ENCODE assay signal across 9 mouse cellular contexts in the genomic region with DNA sequence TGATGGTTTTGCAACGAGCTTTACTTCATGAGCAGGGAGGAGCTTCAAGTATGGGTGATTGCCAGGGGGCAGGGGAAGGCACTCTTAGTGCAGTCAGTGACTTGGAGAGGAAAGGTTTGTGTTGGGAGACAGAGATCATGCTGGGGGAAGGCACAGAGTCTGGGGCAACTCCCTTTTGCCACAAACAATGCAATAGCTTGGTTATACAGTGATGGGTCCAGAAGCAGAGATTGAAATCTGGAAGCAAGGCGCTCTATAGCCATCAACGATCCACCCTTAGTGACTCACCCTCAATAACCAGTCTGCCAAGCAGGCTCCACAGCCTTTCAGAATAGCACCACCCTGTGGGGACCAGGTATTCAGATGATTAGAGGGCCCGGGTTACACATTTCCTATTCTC. TPM values are rescaled to one million over a fixed set of nuclear protein-coding genes. Genes with fewer than 3 reads are reported as not detected.
DNase-seq lines count a peak whose midpoint lies in the region; ATAC-seq lines count a peak whose summit lies in the region.
"Had no signal": no experiment of that assay in that cellular context is flagged by ENCODE, and none has a peak within 500 bp of the region (broad histone marks: within the 10 kb centered on the region; RNA-seq: fewer than 3 reads in every experiment).

No protein-coding gene starts in this region.

- peaks cover 44% of the 10 kb centered on the region for H3K4me1 ChIP-seq in kidney, embryonic 16.5 days (ENCODE audit: insufficient read depth, low read length)
- H3K4me1 ChIP-seq in lung, embryonic 16.5 days (replicated peaks; ENCODE audit: control insufficient read depth, insufficient read depth, low read length) = peaks cover 25% of the 10 kb centered on the region
- no peaks in the 10 kb centered on the region for H3K4me1 ChIP-seq in forebrain, embryonic 16.5 days (replicated peaks; ENCODE audit: control insufficient read depth, insufficient read depth, low read length)
- H3K4me1 ChIP-seq in limb, embryonic 10.5 days = peaks cover 3% of the 10 kb centered on the region; the same call in 1 of the 2 replicates

- no peak overlapping the region for H3K4me3 ChIP-seq in kidney, embryonic 16.5 days (ENCODE audit: low read length)
- H3K4me3 ChIP-seq in lung, embryonic 16.5 days (ENCODE audit: low read length) = no peak overlapping the region
- H3K4me3 ChIP-seq in forebrain, embryonic 16.5 days (replicated peaks; ENCODE audit: low read length) = no peak overlapping the region
- no peak overlapping the region for H3K4me3 ChIP-seq in limb, embryonic 10.5 days
- H3K4me3 ChIP-seq: liver, embryonic 15.5 days had no signal

- peak; percentile 42 for ATAC-seq in kidney, embryonic 16.5 days (ENCODE audit: low FRiP score, low TSS enrichment)
- peak; percentile 50; the same call in 1 of the 2 replicates for ATAC-seq in granulocyte monocyte progenitor cell, adult 5-6 weeks (replicated peaks; ENCODE audit: poor library complexity, severe bottlenecking)
- peak; percentile 53; the same call in 1 of the 2 replicates for ATAC-seq in lung, embryonic 16.5 days (ENCODE audit: low read depth)
- no peak for ATAC-seq in forebrain, embryonic 16.5 days

- no peak for DNase-seq in kidney, postnatal 25 days
- DNase-seq in Muller cell, postnatal 12 days (ENCODE audit: inconsistent ontology term) = peak; percentile 56
- DNase-seq in left cerebral cortex, adult 8-10 months (ENCODE audit: low spot score in 2 of 2) = no peak
- no peak for DNase-seq in limb, embryonic 10.5 days (ENCODE audit: low spot score)

- no peaks in the 10 kb centered on the region for H3K36me3 ChIP-seq in kidney, embryonic 16.5 days (ENCODE audit: insufficient read depth, low read length)
- H3K36me3 ChIP-seq in lung, embryonic 16.5 days (ENCODE audit: control insufficient read depth, insufficient read depth, low read length) = no peaks in the 10 kb centered on the region
- H3K36me3 ChIP-seq in forebrain, embryonic 16.5 days (ENCODE audit: control insufficient read depth, insufficient read depth) = no peaks in the 10 kb centered on the region
- no peaks in the 10 kb centered on the region for H3K36me3 ChIP-seq in limb, embryonic 10.5 days
- H3K36me3 ChIP-seq: liver, embryonic 15.5 days had no signal

- H3K27ac ChIP-seq in kidney, embryonic 16.5 days (ENCODE audit: low read length) = peak overlapping the region; percentile 66
- H3K27ac ChIP-seq in lung, embryonic 16.5 days (ENCODE audit: low read length) = no peak overlapping the region
- no peak overlapping the region for H3K27ac ChIP-seq in forebrain, embryonic 16.5 days (ENCODE audit: low read length)
- H3K27ac ChIP-seq in limb, embryonic 10.5 days = no peak overlapping the region
- H3K27ac ChIP-seq: liver, embryonic 15.5 days had no signal

- WGBS in kidney, embryonic 16.5 days = 46% methylated on average over 4 of the region's 4 CpGs
- WGBS in lung, embryonic 16.5 days = 45% methylated on average over 4 of the region's 4 CpGs
- 63% methylated on average over 4 of the region's 4 CpGs for WGBS in forebrain, embryonic 16.5 days
- 66% methylated on average over 4 of the region's 4 CpGs for WGBS in limb, embryonic 10.5 days

- H3K27me3 ChIP-seq in kidney, embryonic 16.5 days (ENCODE audit: insufficient read depth, low read length) = no peaks in the 10 kb centered on the region
- no peaks in the 10 kb centered on the region for H3K27me3 ChIP-seq in lung, embryonic 16.5 days (ENCODE audit: control insufficient read depth, insufficient read depth, low read depth, low read length)
- H3K27me3 ChIP-seq in forebrain, embryonic 16.5 days (replicated peaks; ENCODE audit: control insufficient read depth, insufficient read depth, low read length) = no peaks in the 10 kb centered on the region
- no peaks in the 10 kb centered on the region for H3K27me3 ChIP-seq in limb, embryonic 10.5 days (ENCODE audit: low read depth, poor library complexity, severe bottlenecking)
- H3K27me3 ChIP-seq: liver, embryonic 15.5 days had no signal

- no peak overlapping the region for H3K9ac ChIP-seq in kidney, embryonic 16.5 days (replicated peaks; ENCODE audit: low read length)
- H3K9ac ChIP-seq in lung, embryonic 16.5 days (ENCODE audit: low read length) = no peak overlapping the region
- no peak overlapping the region for H3K9ac ChIP-seq in forebrain, embryonic 16.5 days (replicated peaks; ENCODE audit: low read depth, low read length)
- H3K9ac ChIP-seq: liver, embryonic 15.5 days had no signal

- H3K9me3 ChIP-seq in kidney, embryonic 16.5 days (ENCODE audit: low read length) = no peaks in the 10 kb centered on the region
- H3K9me3 ChIP-seq in lung, embryonic 16.5 days (ENCODE audit: control insufficient read depth, low read length) = no peaks in the 10 kb centered on the region
- no peaks in the 10 kb centered on the region for H3K9me3 ChIP-seq in forebrain, embryonic 16.5 days (ENCODE audit: control insufficient read depth, low read length)
- no peaks in the 10 kb centered on the region for H3K9me3 ChIP-seq in limb, embryonic 10.5 days (replicated peaks)
- H3K9me3 ChIP-seq: liver, embryonic 15.5 days had no signal

- no peak overlapping the region for H3K4me2 ChIP-seq in kidney, embryonic 16.5 days (replicated peaks; ENCODE audit: low read depth, low read length)
- H3K4me2 ChIP-seq in lung, embryonic 16.5 days (ENCODE audit: low read depth, low read length) = no peak overlapping the region
- H3K4me2 ChIP-seq in forebrain, embryonic 16.5 days (ENCODE audit: low read length) = no peak overlapping the region
- H3K4me2 ChIP-seq: liver, embryonic 15.5 days had no signal

RNA-seq across cellular contexts. Expression of gene Slc44a1, which starts 11.7 kb away (rescaled TPM):
- 15.2 and 33.7 TPM in 2 replicates for polyA plus RNA-seq in kidney, embryonic 16.5 days (2015; fragmentation: Nextera tagmentation; extraction: Ambion mirVana)
- 2.2 and 4.3 TPM in 2 replicates for total RNA-seq in granulocyte monocyte progenitor cell, adult 5-6 weeks (2014; fragmentation: Nextera tagmentation)
- total RNA-seq in granulocyte monocyte progenitor cell, adult 5-6 weeks (2017) = 1.9 and 2.0 TPM in 2 replicates
- 16.2 and 24.5 TPM in 2 replicates for polyA plus RNA-seq in lung, embryonic 16.5 days (2015; fragmentation: Nextera tagmentation; extraction: Ambion mirVana)
- 13.7 and 19.6 TPM in 2 replicates for polyA plus RNA-seq in forebrain, embryonic 16.5 days (2015; fragmentation: Nextera tagmentation; extraction: Ambion mirVana)
- total RNA-seq in left cerebral cortex, adult 8-10 months (2022) = 10 to 100 TPM; 80.8 to 88.6 (median 85.0) TPM
- 10.7 and 18.3 TPM in 2 replicates for polyA plus RNA-seq in limb, embryonic 10.5 days (2016; fragmentation: Nextera tagmentation; extraction: Ambion mirVana)
